Mouse (Mus musculus) urinary bladder, postnatal 25 days (tissue): ENCODE measurements around the gene Slc39a10.
"Not testable (repeated sequence)": the region's sequence is repeated elsewhere in the genome, so short reads cannot be mapped to it uniquely, and the experiment has no call there.

Source experiments
- DNase-seq: peaks from one replicate; pipeline ENCODE4 v3.0.0; 2022; ENCODE audit warnings: low spot score

The Slc39a10 gene

GRCm38 (mm10) chr1:46782227-46782626, 110.4 kb downstream of the Slc39a10 start:
- not testable (repeated sequence) for DNase-seq

GRCm38 (mm10) chr1:46770077-46770695, 122.5 kb downstream of the Slc39a10 start:
- DNase-seq = not testable (repeated sequence)

GRCm38 (mm10) chr1:46769318-46769717, 123.3 kb downstream of the Slc39a10 start:
- not testable (repeated sequence) for DNase-seq

- DNase-seq = not testable (repeated sequence)
Measured at GRCm38 (mm10) chr1:46764600-46764999, 128.1 kb downstream of the Slc39a10 start.
